Mouse (Mus musculus): ENCODE measurements at regions not wholly inside any gene's neighbourhood (a gene's known extent, or its start where the extent isn't known, plus 50 kb on each side); places are given as distances from the start of the nearest gene placed in this dataset.

- no peak for ATAC-seq (replicated peaks; ENCODE audit: low FRiP score, poor library complexity, severe bottlenecking)
Measured at GRCm38 (mm10) chr2:9182127-9182526, 698.9 kb upstream of the 4930412O13Rik start.

GRCm38 (mm10) chr2:9184243-9184642, 696.8 kb upstream of the 4930412O13Rik start:
- no peak for ATAC-seq (replicated peaks; ENCODE audit: low FRiP score, poor library complexity, severe bottlenecking)

GRCm38 (mm10) chr2:9185780-9186483, 695.1 kb upstream of the 4930412O13Rik start:
- ATAC-seq (replicated peaks; ENCODE audit: low FRiP score, poor library complexity, severe bottlenecking) = no peak

- no peak for ATAC-seq (replicated peaks; ENCODE audit: low FRiP score, poor library complexity, severe bottlenecking)
Measured at GRCm38 (mm10) chr2:9193195-9193594, 687.9 kb upstream of the 4930412O13Rik start.

- no peak for ATAC-seq (replicated peaks; ENCODE audit: low FRiP score, poor library complexity, severe bottlenecking)
Measured at GRCm38 (mm10) chr2:9197025-9197424, 684.0 kb upstream of the 4930412O13Rik start.

- no peak for ATAC-seq (replicated peaks; ENCODE audit: low FRiP score, poor library complexity, severe bottlenecking)
Measured at GRCm38 (mm10) chr2:9207963-9208362, 673.1 kb upstream of the 4930412O13Rik start.

Data from erythroid progenitor cell, adult 5-6 weeks (primary cell).